ENCODE assay signal across 4 mouse cellular contexts in genomic region chr3:82441601-82442000, GRCm38 (mm10).
A peak's percentile ranks its signal among the peaks of the same experiment; 100 is the strongest.
DNase-seq lines count a peak whose midpoint lies in the region; TF ChIP-seq lines count a peak whose summit lies in the region.
"Not testable (repeated sequence)": the region's sequence is repeated elsewhere in the genome, so short reads cannot be mapped to it uniquely, and the experiment has no call there.

No protein-coding gene starts in this region.

- in situ Hi-C loops in ES-E14 (cut with MboI; ENCODE audit: low sequenced_read_pairs in 2 of 2, unreplicated experiment in 2 of 2): not testable (repeated sequence)

- not testable (repeated sequence) for H3K36me3 ChIP-seq in ES-E14 (ENCODE audit: control insufficient read depth, insufficient read depth, low read length, poor library complexity, severe bottlenecking)

- not testable (repeated sequence) for H3K4me3 ChIP-seq in ES-E14 (ENCODE audit: insufficient read depth in 1 of 2, low read depth in 1 of 2, low read length in 2 of 2, poor library complexity in 1 of 2, severe bottlenecking in 1 of 2)

- not testable (repeated sequence) for H3K4me1 ChIP-seq in ES-E14 (ENCODE audit: control insufficient read depth in 2 of 2, insufficient read depth in 2 of 2, low read length in 2 of 2, poor library complexity in 1 of 2)

- not testable (repeated sequence) for H3K9ac ChIP-seq in ES-E14 (ENCODE audit: insufficient read depth, low read depth, low read length, poor library complexity, severe bottlenecking)

- not testable (repeated sequence) for H3K9me3 ChIP-seq in ES-E14 (ENCODE audit: control insufficient read depth, insufficient read depth, low read depth, low read length)

- H3K27ac ChIP-seq in ES-E14 (ENCODE audit: insufficient read depth, low read depth, low read length, poor library complexity, severe bottlenecking): not testable (repeated sequence)

- DNase-seq in ES-CJ7 (ENCODE audit: low read depth, low spot score) (peak; percentile 85), ES-E14 (ENCODE audit: low read depth, low spot score) (peak; percentile 24), R1 (ENCODE audit: low read depth, low spot score) (peak; percentile 87), ZHBTc4 (ENCODE audit: low read depth, low spot score) (peak; percentile 68)

TF ChIP-seq in ES-E14, 5 proteins besides CTCF, POLR2A, EP300 and RAD21:
- TF ChIP-seq ZNF384 (IDR thresholded peaks at IDR 0.05; ENCODE audit: low read depth, low read length): peak; percentile 78

Comparison
In these comparisons a context has a peak if more than half of its experiments do, and no peak if none do; other contexts are left out.
1. DNase-seq: peak in every context shown above with its lines; median percentile 87 in R1; 85 in ES-CJ7; 68 in ZHBTc4; 24 in ES-E14.